Mouse (Mus musculus) T-cell, adult 66 days (primary cell): ENCODE data around the gene Vmn1r107. TPM values are rescaled to one million over a fixed set of nuclear protein-coding genes. Genes with fewer than 3 reads are reported as not detected.

ENCODE experiments used
- total RNA-seq, 2 experiments: library from RNA; stranded (reverse); gene quantifications; 3 replicates in 1 of 2; 4 replicates in 1 of 2; pipeline ENCODE4 v1.2.4; 2023

Gene Vmn1r107
- not detected for total RNA-seq

GRCm38 (mm10) chr7:20668618-20669017 lies at the start of gene Vmn1r107:
Gene Vmn1r107, plus strand, starts transcription at chr7:20668918.

GRCm38 (mm10) chr7:20703116-20703515 lies 34.4 kb downstream of the Vmn1r107 start, which contains the start of gene Vmn1r111:
Gene Vmn1r111, minus strand, starts transcription at chr7:20703216.

Other genes with a start within 250 kb of the Vmn1r107 start
- gene Vmn1r101, start 226.3 kb upstream of the Vmn1r107 start, total RNA-seq: not detected
- not detected for gene Gm10670, start 194.0 kb upstream of the Vmn1r107 start, total RNA-seq
- gene Vmn1r103, start 158.4 kb upstream of the Vmn1r107 start, total RNA-seq: not detected
- not detected for gene Vmn1r104, start 135.1 kb upstream of the Vmn1r107 start, total RNA-seq
- not detected for gene Gm5726, start 123.2 kb upstream of the Vmn1r107 start, total RNA-seq
- gene Gm4141, start 92.7 kb upstream of the Vmn1r107 start, total RNA-seq: not detected
- gene Gm4513, start 69.9 kb upstream of the Vmn1r107 start, total RNA-seq: not detected
- not detected for gene Vmn1r111, start 34.3 kb downstream of the Vmn1r107 start, total RNA-seq
- not detected for gene Gm10668, start 61.7 kb downstream of the Vmn1r107 start, total RNA-seq
- gene Vmn1r112, start 102.3 kb downstream of the Vmn1r107 start, total RNA-seq: not detected
- gene Vmn1r113, start 118.4 kb downstream of the Vmn1r107 start, total RNA-seq: not detected
- not detected for gene Vmn1r114, start 143.3 kb downstream of the Vmn1r107 start, total RNA-seq
- gene Vmn1r115, start 176.1 kb downstream of the Vmn1r107 start, total RNA-seq: not detected
- not detected for gene Vmn1r116, start 203.3 kb downstream of the Vmn1r107 start, total RNA-seq
- gene Vmn1r117, start 215.2 kb downstream of the Vmn1r107 start, total RNA-seq: not detected
- not detected for gene Vmn1r118, start 243.4 kb downstream of the Vmn1r107 start, total RNA-seq